Mouse (Mus musculus): ENCODE measurements around the gene Cpne5. TPM values are rescaled to one million over a fixed set of nuclear protein-coding genes. Genes with fewer than 3 reads are reported as not detected.

The Cpne5 gene
- total and polyA plus RNA-seq, 3 experiments = 0.19 to 1.0 TPM; not detected in 1

- H3K36me3 ChIP-seq (ENCODE audit: control insufficient read depth in 1 of 2, insufficient read depth in 2 of 2, low read length in 2 of 2) = no peaks in the 10 kb centered on the region
- H3K27ac ChIP-seq (ENCODE audit: control insufficient read depth, low read depth, low read length) = no peak overlapping the region
- H3K27me3 ChIP-seq (ENCODE audit: control insufficient read depth in 1 of 2, insufficient read depth in 2 of 2, low read length in 2 of 2) = no peaks in the 10 kb centered on the region; a peak in 1 of 4 replicates
- TF ChIP-seq POLR2AphosphoS5 (IDR thresholded peaks at IDR 0.05; ENCODE audit: borderline replicate concordance, low read depth, low read length) (no peak), MAZ (IDR thresholded peaks at IDR 0.05; ENCODE audit: low read depth, low read length) (no peak), TAL1 (IDR thresholded peaks at IDR 0.05; ENCODE audit: low read length) (no peak), ZMIZ1 (IDR thresholded peaks at IDR 0.05; ENCODE audit: low read depth, low read length) (no peak)
- H3K4me1 ChIP-seq (ENCODE audit: control insufficient read depth in 1 of 2, insufficient read depth in 2 of 2, low read length in 2 of 2) = no peaks in the 10 kb centered on the region
- no peak overlapping the region for H3K4me3 ChIP-seq (ENCODE audit: control insufficient read depth in 1 of 2, insufficient read depth in 1 of 2, low read depth in 2 of 2, low read length in 2 of 2)
- no peaks in the 10 kb centered on the region for H3K9me3 ChIP-seq (replicated peaks; ENCODE audit: insufficient read depth, low read length)
- DNase-seq (ENCODE audit: low read depth, low spot score) = no peak
- no peak overlapping the region for H3K9ac ChIP-seq (ENCODE audit: control insufficient read depth, low read depth, low read length, poor library complexity, severe bottlenecking)
- H3K79me2 ChIP-seq (ENCODE audit: control insufficient read depth, insufficient read depth, low read length, poor library complexity) = no peaks in the 10 kb centered on the region
Observed at GRCm38 (mm10) chr17:29237267-29237771, 648 bp downstream of the Cpne5 start.

GRCm38 (mm10) chr17:29236111-29236510 lies 1.9 kb downstream of the Cpne5 start:
- TF ChIP-seq MEF2A (IDR thresholded peaks at IDR 0.05; ENCODE audit: extremely low read depth, insufficient replicate concordance, low read depth, low read length, poor library complexity, severe bottlenecking) = no peak
- TF ChIP-seq SMC3 (IDR thresholded peaks at IDR 0.05; ENCODE audit: low read depth, low read length) = no peak
- no peak for TF ChIP-seq TAL1 (IDR thresholded peaks at IDR 0.05; ENCODE audit: low read length)
- no peak for TF ChIP-seq ZMIZ1 (IDR thresholded peaks at IDR 0.05; ENCODE audit: low read depth, low read length)
- TF ChIP-seq TCF12 (IDR thresholded peaks at IDR 0.05; ENCODE audit: low read depth, low read length) = no peak
- TF ChIP-seq RAD21 (IDR thresholded peaks at IDR 0.05; ENCODE audit: low read depth, low read length) = no peak
- no peak for TF ChIP-seq UBTF (IDR thresholded peaks at IDR 0.05; ENCODE audit: borderline replicate concordance, insufficient read depth, low read depth, low read length)
- TF ChIP-seq MYB (IDR thresholded peaks at IDR 0.05; ENCODE audit: low read depth, low read length) = no peak
- no peak for TF ChIP-seq HCFC1 (IDR thresholded peaks at IDR 0.05; ENCODE audit: low read depth, low read length)
- no peak for TF ChIP-seq TBP (IDR thresholded peaks at IDR 0.05; ENCODE audit: low read depth, low read length)
- no peak for TF ChIP-seq NRF1 (IDR thresholded peaks at IDR 0.05; ENCODE audit: insufficient read depth, low read depth, low read length, poor library complexity, severe bottlenecking)
- no peak for TF ChIP-seq MAZ (IDR thresholded peaks at IDR 0.05; ENCODE audit: low read depth, low read length)
- TF ChIP-seq E2F4 (IDR thresholded peaks at IDR 0.05; ENCODE audit: borderline replicate concordance, low read depth, low read length) = no peak
- no peak for TF ChIP-seq ELF1 (IDR thresholded peaks at IDR 0.05; ENCODE audit: low read depth, low read length)
- TF ChIP-seq POLR2AphosphoS5 (IDR thresholded peaks at IDR 0.05; ENCODE audit: borderline replicate concordance, low read depth, low read length) = no peak
- Histone ChIP-seq H3K9ac (ENCODE audit: control insufficient read depth, low read depth, low read length, poor library complexity, severe bottlenecking) (no peak overlapping the region), H3K27me3 (ENCODE audit: control insufficient read depth in 1 of 2, insufficient read depth in 2 of 2, low read length in 2 of 2) (no peaks in the 10 kb centered on the region; a peak in 1 of 4 replicates), H3K79me2 (ENCODE audit: control insufficient read depth, insufficient read depth, low read length, poor library complexity) (no peaks in the 10 kb centered on the region), H3K9me3 (replicated peaks; ENCODE audit: insufficient read depth, low read length) (no peaks in the 10 kb centered on the region), H3K36me3 (ENCODE audit: control insufficient read depth in 1 of 2, insufficient read depth in 2 of 2, low read length in 2 of 2) (no peaks in the 10 kb centered on the region), H3K4me3 (ENCODE audit: control insufficient read depth in 1 of 2, insufficient read depth in 1 of 2, low read depth in 2 of 2, low read length in 2 of 2) (no peak overlapping the region), H3K27ac (ENCODE audit: control insufficient read depth, low read depth, low read length) (no peak overlapping the region), H3K4me1 (ENCODE audit: control insufficient read depth in 1 of 2, insufficient read depth in 2 of 2, low read length in 2 of 2) (no peaks in the 10 kb centered on the region)
- DNase-seq (ENCODE audit: low read depth, low spot score) = no peak
